29 mouse cellular contexts compared by ENCODE assay signal in genomic region chr11:76795326-76795725, GRCm38 (mm10). TPM values are rescaled to one million over a fixed set of nuclear protein-coding genes. Genes with fewer than 3 reads are reported as not detected.
DNase-seq lines count a peak whose midpoint lies in the region; ATAC-seq lines count a peak whose summit lies in the region.
"Had no signal": no experiment of that assay in that cellular context is flagged by ENCODE, and none has a peak within 500 bp of the region (broad histone marks: within the 10 kb centered on the region; RNA-seq: fewer than 3 reads in every experiment).

No protein-coding gene starts in this region.

- no peak for ATAC-seq in heart, embryonic 11.5 days (replicated peaks; ENCODE audit: insufficient number of reproducible peaks, low FRiP score, low TSS enrichment)
- ATAC-seq: forebrain, embryonic 14.5 days; hindbrain, embryonic 16.5 days; intestine, embryonic 15.5 days; lung, postnatal 0 days; midbrain, embryonic 13.5 days had no signal

- WGBS in heart, embryonic 11.5 days (ENCODE audit: insufficient replicate concordance) = 87% methylated on average over 5 of the region's 5 CpGs

- H3K4me1 ChIP-seq in heart, embryonic 11.5 days (ENCODE audit: control insufficient read depth, insufficient read depth, low read length) = no peaks in the 10 kb centered on the region
- H3K4me1 ChIP-seq: embryonic facial prominence, embryonic 12.5 days; hindbrain, embryonic 10.5 days; intestine, embryonic 15.5 days; limb, embryonic 10.5 days; limb, embryonic 15.5 days; liver, embryonic 13.5 days; megakaryocyte, embryonic 14.5 days; midbrain, embryonic 13.5 days had no signal

- H3K27me3 ChIP-seq in heart, embryonic 11.5 days (ENCODE audit: control insufficient read depth, insufficient read depth, low read length) = no peaks in the 10 kb centered on the region
- H3K27me3 ChIP-seq: embryonic facial prominence, embryonic 12.5 days; intestine, embryonic 15.5 days; limb, embryonic 15.5 days; liver, embryonic 13.5 days; megakaryocyte, embryonic 14.5 days; midbrain, embryonic 13.5 days had no signal

- peak; percentile 80 for DNase-seq in heart, adult 11 months
- peak; percentile 7 for DNase-seq in right cerebral cortex, adult 18-20 months
- no peak for DNase-seq in right cerebral cortex, adult 2 months (ENCODE audit: low spot score in 2 of 2)
- peak; percentile 71 for DNase-seq in adipocyte (ENCODE audit: low spot score)
- no peak for DNase-seq in urinary bladder, postnatal 14 days (ENCODE audit: low spot score)
- DNase-seq: B cell, adult 2 months; cerebellum, adult 11 months; cerebellum, adult 9-11 months; embryo, embryonic 11 days; kidney, adult 2 months; kidney, postnatal 4 days; liver, embryonic 13.5 days; lung, adult 18-20 months; lung, postnatal 4 days; right cerebral cortex, postnatal 25 days; spleen, adult 18-20 months; thymus, adult 2 months; thymus, postnatal 36 days had no signal

- H3K36me3 ChIP-seq in heart, embryonic 11.5 days (ENCODE audit: control insufficient read depth, insufficient read depth, low read length) = peaks cover 10% of the 10 kb centered on the region

- no peak overlapping the region for H3K27ac ChIP-seq in heart, embryonic 11.5 days (ENCODE audit: low read depth, low read length)
- H3K27ac ChIP-seq: embryonic facial prominence, embryonic 12.5 days; hindbrain, embryonic 10.5 days; intestine, embryonic 15.5 days; limb, embryonic 10.5 days; limb, embryonic 15.5 days; liver, embryonic 13.5 days; midbrain, embryonic 13.5 days had no signal

- no peaks in the 10 kb centered on the region for H3K9me3 ChIP-seq in heart, embryonic 11.5 days (replicated peaks; ENCODE audit: control insufficient read depth, low read length)
- H3K9me3 ChIP-seq: embryonic facial prominence, embryonic 12.5 days; hindbrain, embryonic 10.5 days; intestine, embryonic 15.5 days; limb, embryonic 10.5 days; limb, embryonic 15.5 days; liver, embryonic 13.5 days; megakaryocyte, embryonic 14.5 days; midbrain, embryonic 13.5 days had no signal

- no peak overlapping the region for H3K9ac ChIP-seq in heart, embryonic 11.5 days (ENCODE audit: low read depth, low read length)
- H3K9ac ChIP-seq: embryonic facial prominence, embryonic 12.5 days; intestine, embryonic 15.5 days; limb, embryonic 15.5 days; liver, embryonic 13.5 days; midbrain, embryonic 13.5 days had no signal

- H3K4me2 ChIP-seq in heart, embryonic 11.5 days = no peak overlapping the region
- H3K4me2 ChIP-seq: embryonic facial prominence, embryonic 12.5 days; intestine, embryonic 15.5 days; limb, embryonic 15.5 days; liver, embryonic 13.5 days; midbrain, embryonic 13.5 days had no signal

- H3K4me3 ChIP-seq in heart, embryonic 11.5 days (ENCODE audit: low read depth, low read length) = no peak overlapping the region
- H3K4me3 ChIP-seq: embryonic facial prominence, embryonic 12.5 days; hindbrain, embryonic 10.5 days; intestine, embryonic 15.5 days; limb, embryonic 10.5 days; limb, embryonic 15.5 days; liver, embryonic 13.5 days; megakaryocyte, embryonic 14.5 days; midbrain, embryonic 13.5 days had no signal

RNA-seq across cellular contexts. Expression of gene Gosr1, which starts 31.9 kb away (rescaled TPM):
- 23.6 and 26.5 TPM in 2 replicates for polyA plus RNA-seq in heart, embryonic 11.5 days (2014; fragmentation: Nextera tagmentation; extraction: Ambion mirVana)

RNA-seq across cellular contexts. Expression of gene Cpd, which starts 51.5 kb away (rescaled TPM):
- polyA plus RNA-seq in heart, embryonic 11.5 days (2014; fragmentation: Nextera tagmentation; extraction: Ambion mirVana) = 19.9 and 20.8 TPM in 2 replicates

Comparison
In these comparisons a context has a peak if more than half of its experiments do, and no peak if none do; other contexts are left out.
1. DNase-seq: peak in heart, adult 11 months (single experiment), right cerebral cortex, adult 18-20 months (single experiment) and adipocyte (single experiment); none in right cerebral cortex, adult 2 months (0 of 2) and urinary bladder, postnatal 14 days (single experiment).